Mouse (Mus musculus) embryo, embryonic 11 days (tissue): ENCODE results near the gene Mob3a.
A peak's percentile ranks its signal among the peaks of the same experiment; 100 is the strongest.

ENCODE experiments used
- DNase-seq: peaks from one replicate; pipeline ENCODE4 v3.0.0-alpha.2; 2015

Gene Mob3a

GRCm38 (mm10) chr10:80698605-80699004 lies 3.2 kb downstream of the Mob3a start:
- no peak for DNase-seq

- no peak for DNase-seq
These were observed 4.0 kb downstream of the Mob3a start for GRCm38 (mm10) chr10:80697812-80698211.

- DNase-seq: no peak
These were observed 4.4 kb downstream of the Mob3a start for GRCm38 (mm10) chr10:80697393-80697787.

GRCm38 (mm10) chr10:80696502-80697392 lies 5.0 kb downstream of the Mob3a start:
- DNase-seq: no peak

- no peak for DNase-seq
These were observed 5.8 kb downstream of the Mob3a start for GRCm38 (mm10) chr10:80695801-80696501.

- peak; percentile 17 for DNase-seq
These were observed 6.6 kb downstream of the Mob3a start for GRCm38 (mm10) chr10:80695186-80695585.

GRCm38 (mm10) chr10:80694159-80694938 lies 7.4 kb downstream of the Mob3a start:
- no peak for DNase-seq

- no peak for DNase-seq
These were observed 8.3 kb downstream of the Mob3a start for GRCm38 (mm10) chr10:80693401-80694045.

GRCm38 (mm10) chr10:80692249-80693165 lies 9.3 kb downstream of the Mob3a start:
- DNase-seq: no peak

GRCm38 (mm10) chr10:80687850-80688249 lies 13.9 kb downstream of the Mob3a start:
- peak; percentile 71 for DNase-seq

GRCm38 (mm10) chr10:80686617-80687016 lies 15.2 kb downstream of the Mob3a start:
- DNase-seq: no peak

- DNase-seq: no peak
These were observed 16.8 kb downstream of the Mob3a start for GRCm38 (mm10) chr10:80684984-80685383.

GRCm38 (mm10) chr10:80684214-80684613 lies 17.6 kb downstream of the Mob3a start:
- DNase-seq: peak; percentile 61

GRCm38 (mm10) chr10:80683647-80684046 lies 18.1 kb downstream of the Mob3a start:
- DNase-seq: no peak

GRCm38 (mm10) chr10:80682003-80682402 lies 19.8 kb downstream of the Mob3a start:
- DNase-seq: no peak

- no peak for DNase-seq
These were observed 21.5 kb downstream of the Mob3a start for GRCm38 (mm10) chr10:80680260-80680696.

GRCm38 (mm10) chr10:80679556-80680259 lies 22.1 kb downstream of the Mob3a start:
- no peak for DNase-seq

GRCm38 (mm10) chr10:80678601-80679377 lies 23.0 kb downstream of the Mob3a start:
- DNase-seq: no peak

- peak; percentile 56 for DNase-seq
These were observed 23.8 kb downstream of the Mob3a start, which contains the start of gene Mknk2 for GRCm38 (mm10) chr10:80677942-80678436. Gene Mknk2 (minus strand): TSS chr10:80678112.
